Comparison of ENCODE assay signal across 8 mouse cellular contexts in genomic region chr3:121814413-121814864, GRCm38 (mm10). TPM values are rescaled to one million over a fixed set of nuclear protein-coding genes. Genes with fewer than 3 reads are reported as not detected.
DNase-seq lines count a peak whose midpoint lies in the region; ATAC-seq and TF ChIP-seq lines count a peak whose summit lies in the region.

No protein-coding gene starts in this region.

- no peak for DNase-seq in spleen, adult 2 months (ENCODE audit: low read depth in 1 of 2, low spot score in 2 of 2)
- DNase-seq in spleen, adult 18-20 months, result no peak
- no peak for DNase-seq in left cerebral cortex, adult 18-20 months (ENCODE audit: low spot score in 2 of 2)
- no peak for DNase-seq in frontal cortex, postnatal 36 days (ENCODE audit: low spot score in 2 of 2)
- DNase-seq in adrenal gland, postnatal 14 days, result no peak

- no peak; the same call in 1 of the 2 replicates for ATAC-seq in forebrain, embryonic 12.5 days (ENCODE audit: low FRiP score)
- peak; percentile 15 for ATAC-seq in kidney, embryonic 15.5 days (replicated peaks; ENCODE audit: low FRiP score)
- ATAC-seq in midbrain, embryonic 13.5 days, result no peak; the same call in 1 of the 2 replicates

- H3K27me3 ChIP-seq in spleen, adult 2 months (ENCODE audit: control insufficient read depth, insufficient read depth, low read length), result no peaks in the 10 kb centered on the region
- H3K27me3 ChIP-seq in forebrain, embryonic 12.5 days, result no peaks in the 10 kb centered on the region
- no peaks in the 10 kb centered on the region for H3K27me3 ChIP-seq in kidney, embryonic 15.5 days
- H3K27me3 ChIP-seq in midbrain, embryonic 13.5 days, result no peaks in the 10 kb centered on the region

- H3K27ac ChIP-seq in spleen, adult 2 months (ENCODE audit: insufficient read depth, low read length), result peak overlapping the region; percentile 70
- peak overlapping the region; percentile 98 for H3K27ac ChIP-seq in forebrain, embryonic 12.5 days
- peak overlapping the region; percentile 99 for H3K27ac ChIP-seq in kidney, embryonic 15.5 days
- H3K27ac ChIP-seq in midbrain, embryonic 13.5 days, result peak overlapping the region; percentile 98

- peak overlapping the region; percentile 82 for H3K9ac ChIP-seq in forebrain, embryonic 12.5 days
- peak overlapping the region; percentile 94 for H3K9ac ChIP-seq in kidney, embryonic 15.5 days
- peak overlapping the region; percentile 85 for H3K9ac ChIP-seq in midbrain, embryonic 13.5 days (replicated peaks)

- no peak for TF ChIP-seq POLR2A in spleen, adult 2 months (IDR thresholded peaks at IDR 0.05; ENCODE audit: low read depth, low read length)

- peak overlapping the region; percentile 66 for H3K4me2 ChIP-seq in forebrain, embryonic 12.5 days
- peak overlapping the region; percentile 65 for H3K4me2 ChIP-seq in kidney, embryonic 15.5 days
- peak overlapping the region; percentile 84 for H3K4me2 ChIP-seq in midbrain, embryonic 13.5 days (replicated peaks)

- 0 out of 2 replicates have a peak, but pooled peaks cover 3% of the 10 kb centered on the region for H3K4me1 ChIP-seq in spleen, adult 2 months (ENCODE audit: control insufficient read depth, insufficient read depth, insufficient read length)
- H3K4me1 ChIP-seq in forebrain, embryonic 12.5 days, result peaks cover 19% of the 10 kb centered on the region
- peaks cover 21% of the 10 kb centered on the region; the same call in 1 of the 2 replicates for H3K4me1 ChIP-seq in kidney, embryonic 15.5 days
- peaks cover 30% of the 10 kb centered on the region for H3K4me1 ChIP-seq in midbrain, embryonic 13.5 days (replicated peaks)

- under 1% methylated on average over 25 of the region's 28 CpGs for WGBS in spleen, adult 2 months
- WGBS in forebrain, embryonic 12.5 days, result under 1% methylated on average over 23 of the region's 28 CpGs
- under 1% methylated on average over 28 of the region's 28 CpGs for WGBS in kidney, embryonic 15.5 days
- 0% methylated on average over 28 of the region's 28 CpGs for WGBS in midbrain, embryonic 13.5 days

- no peaks in the 10 kb centered on the region for H3K36me3 ChIP-seq in spleen, adult 2 months (ENCODE audit: control insufficient read depth, insufficient read depth, low read length)
- H3K36me3 ChIP-seq in forebrain, embryonic 12.5 days (replicated peaks), result no peaks in the 10 kb centered on the region
- no peaks in the 10 kb centered on the region for H3K36me3 ChIP-seq in kidney, embryonic 15.5 days
- no peaks in the 10 kb centered on the region for H3K36me3 ChIP-seq in midbrain, embryonic 13.5 days

- no peaks in the 10 kb centered on the region for H3K9me3 ChIP-seq in forebrain, embryonic 12.5 days
- no peaks in the 10 kb centered on the region for H3K9me3 ChIP-seq in kidney, embryonic 15.5 days (replicated peaks)
- H3K9me3 ChIP-seq in midbrain, embryonic 13.5 days, result no peaks in the 10 kb centered on the region

- peak overlapping the region; percentile 71 for H3K4me3 ChIP-seq in spleen, adult 2 months (ENCODE audit: extremely low read depth, insufficient read depth, insufficient read length)
- H3K4me3 ChIP-seq in forebrain, embryonic 12.5 days (replicated peaks), result peak overlapping the region; percentile 85
- H3K4me3 ChIP-seq in kidney, embryonic 15.5 days (replicated peaks), result peak overlapping the region; percentile 83
- peak overlapping the region; percentile 78 for H3K4me3 ChIP-seq in midbrain, embryonic 13.5 days (replicated peaks)

- TF ChIP-seq CTCF in spleen, adult 2 months (IDR thresholded peaks at IDR 0.05; ENCODE audit: extremely low read depth, insufficient read depth, insufficient read length, insufficient replicate concordance), result no peak

RNA-seq across cellular contexts. Expression of gene Abcd3, which starts 0.7 kb away (rescaled TPM):
- polyA plus RNA-seq in spleen, adult 2 months (2012; rRNA removed), result 1.4 and 1.7 TPM in 2 replicates
- polyA plus RNA-seq in forebrain, embryonic 12.5 days (2016; fragmentation: Nextera tagmentation; extraction: Ambion mirVana), result 65.4 and 69.9 TPM in 2 replicates
- 65.3 and 67.2 TPM in 2 replicates for polyA plus RNA-seq in kidney, embryonic 15.5 days (2015; fragmentation: Nextera tagmentation; extraction: Ambion mirVana)
- 62.5 and 63.0 TPM in 2 replicates for polyA plus RNA-seq in midbrain, embryonic 13.5 days (2015; fragmentation: Nextera tagmentation; extraction: Ambion mirVana)
- 10 to 100 TPM; 47.4 to 48.7 TPM for total RNA-seq in left cerebral cortex, adult 18-20 months (2021)
- 137 and 169 TPM in 2 replicates for total RNA-seq in adrenal gland, postnatal 14 days (2021)

Comparison
In these comparisons a context has a peak if more than half of its experiments do, and no peak if none do; other contexts are left out.
1. RNA of gene Abcd3, which starts 0.7 kb away (polyA plus RNA-seq): 65.4 to 69.9 TPM in forebrain, embryonic 12.5 days, 65.3 to 67.2 TPM in kidney, embryonic 15.5 days and 62.5 to 63.0 TPM in midbrain, embryonic 13.5 days; 1.4 to 1.7 TPM in spleen, adult 2 months; every median in the first group is over 10 times any median in the second.
2. Peak in every context shown above with its lines, with median percentiles within 50 percentile points of each other: H3K27ac ChIP-seq, H3K4me3 ChIP-seq, H3K4me2 ChIP-seq and H3K9ac ChIP-seq.